Mouse (Mus musculus) small intestine, adult 2 months (tissue): ENCODE data around the gene Cux2.

Experiments used
- CTCF ChIP-seq: fragments of 200-500 bp; IDR thresholded peaks from 2 replicates; pipeline ENCODE4 v1.5.1; 2012; ENCODE audit warnings: low read depth, mild to moderate bottlenecking, control low read depth, inconsistent platforms, low read length, moderate library complexity, mixed read lengths; ENCODE audit not compliant: insufficient replicate concordance, insufficient read length; ENCODE audit errors: extremely low read depth
- POLR2A ChIP-seq: fragments of 200-500 bp; IDR thresholded peaks from 2 replicates; pipeline ENCODE4 v1.6.1; 2012; ENCODE audit warnings: low read depth, mild to moderate bottlenecking, control low read depth, inconsistent platforms, low read length, moderate library complexity

- no peak for TF ChIP-seq CTCF
- TF ChIP-seq POLR2A, result no peak
Observed at GRCm38 (mm10) chr5:121938065-121938849, 111.6 kb downstream of the Cux2 start.
